Mouse (Mus musculus) v-Abl transformed pro-B cells (cell line): ENCODE data around the gene Ywhae.
"Not testable (repeated sequence)": the region's sequence is repeated elsewhere in the genome, so short reads cannot be mapped to it uniquely, and the experiment has no call there.

ENCODE experiments used
- in situ Hi-C, 2 experiments: fragments of 400-800 bp; cut with MboI; formaldehyde crosslinking; loops; one replicate each; pipeline ENCODE4 v1.15.1; 2025; ENCODE audit not compliant: unreplicated experiment in 2 of 2

Gene Ywhae

DNA sequence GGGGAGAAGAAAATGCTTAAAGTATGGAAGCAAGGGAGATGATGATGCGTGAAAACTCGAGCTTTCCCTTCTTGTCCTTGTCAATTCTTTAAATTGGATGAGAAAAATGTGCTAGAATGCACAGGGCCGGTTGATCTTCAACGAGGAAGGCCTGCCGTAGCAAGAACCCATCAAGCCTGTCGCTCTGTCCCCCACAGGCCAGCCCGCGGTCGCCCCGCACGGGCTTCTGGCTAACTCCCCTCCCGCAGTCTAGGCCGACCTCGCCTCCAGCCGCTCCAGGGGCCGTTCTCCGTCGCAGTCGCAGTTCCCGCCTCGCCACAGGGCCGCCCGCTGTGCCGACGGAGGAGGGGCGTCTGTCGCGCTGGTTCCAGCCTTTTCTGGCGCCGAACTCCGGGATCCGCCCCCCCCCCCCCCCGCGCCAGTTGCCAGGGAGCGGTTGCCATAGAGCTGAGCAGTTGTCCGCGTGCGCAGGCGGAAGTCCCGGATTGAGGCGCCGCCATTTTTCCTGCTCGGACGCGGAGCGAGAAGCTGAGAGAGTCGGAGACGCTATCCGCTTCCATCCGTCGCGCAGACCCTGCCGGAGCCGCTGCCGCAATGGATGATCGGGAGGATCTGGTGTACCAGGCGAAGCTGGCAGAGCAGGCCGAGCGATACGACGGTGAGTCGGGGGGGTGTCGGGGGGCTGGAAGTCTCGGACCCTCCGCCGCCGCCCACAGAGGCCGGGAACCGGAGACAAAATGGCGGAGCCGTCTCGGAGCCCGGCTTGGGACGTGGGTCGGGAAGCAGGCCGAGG is at the start of gene Ywhae:
Gene Ywhae, plus strand, starts transcription at position 436 of the 793 bp plus-strand sequence.
- in situ Hi-C loops = no loop called here

GRCm38 (mm10) chr11:75684462-75684861 is 48.2 kb upstream of the Ywhae start:
- in situ Hi-C loops = no loop called here

DNA sequence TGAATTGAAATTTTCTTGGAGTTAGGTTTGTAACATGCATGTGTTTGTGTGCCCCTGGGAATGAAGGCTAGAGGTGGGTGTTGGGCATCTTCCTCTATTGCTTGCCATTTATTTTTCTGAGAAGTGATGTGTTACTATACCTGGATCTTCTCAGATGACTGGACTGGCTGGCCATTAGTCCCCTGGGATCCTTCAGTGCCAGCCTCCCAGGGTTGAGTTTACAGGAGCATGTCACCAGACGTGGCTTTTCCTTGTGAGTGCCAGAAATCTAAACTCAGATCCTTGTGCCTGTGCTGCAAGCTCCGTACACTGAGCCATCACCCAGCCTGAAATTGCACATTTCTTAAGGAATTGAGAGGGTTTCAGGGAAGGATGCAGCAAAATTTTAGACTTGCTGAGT is 47.7 kb upstream of the Ywhae start:
- in situ Hi-C loops = no loop called here

- in situ Hi-C loops = no loop called here
Observed at GRCm38 (mm10) chr11:75687343-75687993, 45.2 kb upstream of the Ywhae start.

- in situ Hi-C loops = no loop called here
Observed at GRCm38 (mm10) chr11:75688132-75688531, 44.5 kb upstream of the Ywhae start.

GRCm38 (mm10) chr11:75689977-75690376 is 42.7 kb upstream of the Ywhae start:
- in situ Hi-C loops = no loop called here

- in situ Hi-C loops = no loop called here
Observed at GRCm38 (mm10) chr11:75691047-75691446, 41.6 kb upstream of the Ywhae start.

- in situ Hi-C loops = no loop called here
Observed at GRCm38 (mm10) chr11:75693570-75693969, 39.1 kb upstream of the Ywhae start.

DNA sequence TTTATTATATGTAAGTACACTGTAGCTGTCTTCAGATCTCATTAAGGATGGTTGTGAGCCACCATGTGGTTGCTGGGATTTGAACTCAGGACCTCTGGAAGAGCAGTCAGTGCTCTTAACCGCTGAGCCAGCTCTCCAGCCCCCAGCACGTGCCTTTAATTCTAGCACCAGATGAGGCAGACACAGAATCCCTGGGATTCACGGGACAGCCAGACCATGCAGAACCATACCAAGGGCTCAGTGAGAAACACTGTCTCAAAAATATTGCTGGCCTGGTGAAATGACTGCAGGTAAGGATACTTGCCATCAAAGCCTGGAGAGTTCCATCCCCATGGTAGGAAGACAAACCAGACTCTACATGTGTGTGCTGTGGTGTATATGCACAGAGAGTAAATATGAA is 35.2 kb upstream of the Ywhae start:
- in situ Hi-C loops = not testable (repeated sequence)

- in situ Hi-C loops = no loop called here
Observed at GRCm38 (mm10) chr11:75700557-75700956, 32.1 kb upstream of the Ywhae start.

DNA sequence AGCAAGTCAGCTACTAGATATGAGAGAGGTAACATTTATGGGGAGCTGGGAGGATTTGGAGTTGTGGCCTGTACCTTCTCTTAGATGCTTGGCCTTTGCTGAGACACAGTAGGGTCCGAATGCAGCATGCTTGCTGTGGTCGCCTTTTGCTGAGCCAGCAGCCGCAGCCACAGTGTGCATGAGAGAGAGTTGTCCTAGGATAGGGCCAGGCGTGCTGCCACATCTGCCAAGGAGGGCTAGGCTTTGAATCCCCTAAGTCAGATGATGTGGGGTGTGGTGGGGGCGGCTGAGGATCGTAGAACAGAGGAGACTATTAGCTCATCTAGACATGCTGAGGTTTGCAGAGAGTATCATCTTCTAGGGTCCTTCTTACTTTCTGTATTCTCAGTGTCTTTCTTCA is 29.9 kb upstream of the Ywhae start:
- in situ Hi-C loops = no loop called here

GRCm38 (mm10) chr11:75703748-75704147 is 28.9 kb upstream of the Ywhae start:
- in situ Hi-C loops = no loop called here

GRCm38 (mm10) chr11:75713949-75714348 is 18.7 kb upstream of the Ywhae start:
- in situ Hi-C loops = loop anchor here (5.0 to 10.0 kb wide), 4 partner anchors 51 to 453 kb away; no protein-coding TSS in a partner anchor

DNA sequence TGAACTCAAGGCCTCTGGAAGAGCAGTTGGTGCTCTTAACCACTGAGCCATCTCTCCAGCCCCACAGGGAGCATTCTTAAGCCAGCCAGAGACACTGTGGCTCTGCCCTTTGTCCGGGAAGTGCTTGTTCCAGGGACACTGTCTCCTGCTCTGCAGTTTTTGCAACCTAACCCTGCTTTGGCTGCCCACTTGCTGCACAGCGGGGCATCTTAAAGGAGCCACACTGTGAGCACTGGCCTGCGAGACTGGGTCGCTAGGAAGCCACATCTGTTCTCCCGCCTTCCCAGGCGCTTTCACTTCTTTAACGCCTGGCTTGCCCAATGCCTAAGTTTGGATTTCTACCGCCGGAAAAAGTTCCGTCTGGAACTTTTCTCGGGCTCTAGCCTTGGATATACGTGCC is 17.1 kb upstream of the Ywhae start:
- in situ Hi-C loops = loop anchor here (5.0 to 10.0 kb wide), 2 partner anchors 49 to 252 kb away; no protein-coding TSS in a partner anchor

DNA sequence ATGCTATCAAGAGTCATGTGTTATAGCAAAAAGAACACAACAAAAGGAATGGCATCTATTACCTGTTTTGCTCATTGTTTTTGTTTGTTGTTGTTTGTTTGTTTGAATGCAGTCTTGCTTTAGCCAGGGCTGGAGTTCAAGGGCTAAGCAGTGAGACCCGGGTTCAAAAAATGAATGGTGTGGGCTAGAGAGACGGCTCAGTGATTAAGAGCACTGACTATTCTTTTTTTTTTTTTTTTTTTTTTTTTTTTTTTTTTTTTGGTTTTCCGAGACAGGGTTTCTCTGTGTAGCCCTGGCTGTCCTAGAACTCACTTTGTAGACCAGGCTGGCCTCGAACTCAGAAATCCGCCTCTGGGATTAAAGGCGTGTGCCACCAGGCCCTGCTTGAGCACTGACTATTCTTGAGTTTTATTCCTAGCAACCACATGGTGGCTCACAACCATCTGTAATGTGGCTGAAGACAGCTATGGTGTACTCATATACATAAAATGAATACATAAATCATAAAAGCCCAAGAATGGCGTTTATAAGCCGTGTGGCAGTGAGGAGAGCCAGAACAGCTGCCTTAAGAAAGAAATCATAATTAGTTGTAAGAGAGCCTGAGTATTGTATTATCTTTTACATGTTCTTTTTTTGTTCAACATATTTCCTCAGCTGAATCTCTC is 15.9 kb upstream of the Ywhae start:
- in situ Hi-C loops = loop anchor here (5.0 to 10.0 kb wide), 2 partner anchors 48 to 251 kb away; no protein-coding TSS in a partner anchor

- in situ Hi-C loops = no loop called here
Observed at GRCm38 (mm10) chr11:75722339-75722738, 10.3 kb upstream of the Ywhae start.

GRCm38 (mm10) chr11:75727168-75727567 is 5.5 kb upstream of the Ywhae start:
- in situ Hi-C loops = no loop called here

- in situ Hi-C loops = not testable (repeated sequence)
Observed at GRCm38 (mm10) chr11:75727659-75728058, 5.0 kb upstream of the Ywhae start.

DNA sequence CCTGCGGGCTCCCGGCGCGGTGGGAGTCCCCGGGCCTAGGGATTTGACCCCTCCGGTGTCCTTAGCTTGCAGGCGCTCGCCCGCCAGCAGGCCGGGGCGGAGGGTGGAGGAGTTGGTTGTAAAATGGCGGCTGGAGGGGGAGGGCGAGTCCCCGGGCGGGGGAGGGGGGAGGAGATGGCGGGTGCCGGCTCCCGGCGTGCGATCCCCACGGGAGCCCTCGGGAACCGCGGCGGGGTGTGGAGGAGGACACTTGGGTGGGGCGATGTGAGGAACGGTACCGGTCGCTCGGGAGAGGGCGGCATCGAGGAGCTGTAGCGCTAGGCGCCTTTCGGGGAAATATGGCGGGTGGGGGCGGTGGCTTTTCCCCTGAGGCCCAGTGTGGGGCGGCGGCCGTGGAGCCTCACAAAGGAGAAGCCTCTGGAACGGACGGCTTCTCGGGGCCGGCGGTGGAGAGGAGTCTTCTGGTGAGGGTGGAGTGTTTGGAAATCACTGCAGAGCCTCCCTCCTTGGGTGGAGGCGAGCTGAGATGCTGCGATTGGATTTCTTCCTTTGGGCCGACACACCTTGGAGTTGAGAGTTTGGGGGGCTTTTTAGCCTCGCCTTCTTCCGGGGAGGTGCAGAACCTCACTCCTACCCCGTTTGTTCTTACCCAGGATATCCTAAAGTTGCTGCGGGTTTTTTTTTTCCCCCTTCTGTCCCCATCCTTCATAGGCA is 715 bp downstream of the Ywhae start:
- in situ Hi-C loops = no loop called here

DNA sequence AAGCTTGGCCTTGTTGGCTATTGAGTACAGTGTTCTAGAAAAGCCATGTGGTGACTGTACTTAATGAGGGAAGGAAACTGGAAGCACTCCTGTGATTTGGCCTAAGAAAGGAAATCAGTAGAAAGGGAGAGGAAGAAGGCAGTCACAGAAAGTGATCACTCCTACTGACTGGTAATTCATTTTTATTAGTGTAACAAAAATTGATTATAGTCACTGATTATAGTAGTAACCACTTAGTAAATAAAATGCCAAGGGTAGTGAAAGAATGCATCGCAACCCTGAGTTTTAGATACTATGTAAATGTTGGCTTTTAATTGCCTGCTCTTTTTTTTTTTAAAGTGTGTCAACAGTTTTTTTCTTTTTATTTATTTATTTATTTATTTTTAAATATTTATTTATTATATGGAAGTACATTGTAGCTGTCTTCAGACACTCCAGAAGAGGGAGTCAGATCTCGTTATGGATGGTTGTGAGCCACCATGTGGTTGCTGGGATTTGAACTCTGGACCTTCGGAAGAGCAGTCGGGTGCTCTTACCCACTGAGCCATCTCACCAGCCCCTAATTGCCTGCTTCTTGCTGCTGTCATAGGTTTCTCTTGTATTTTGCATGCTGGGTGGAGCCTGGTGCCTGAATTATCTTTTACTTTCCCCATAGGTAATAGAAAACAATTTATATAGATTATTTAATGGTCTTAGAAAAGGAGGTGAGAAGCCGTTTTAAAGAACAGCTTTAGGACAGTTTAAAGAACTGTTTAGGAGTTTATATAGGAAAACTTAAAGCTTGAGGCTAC is 3.0 kb downstream of the Ywhae start:
- in situ Hi-C loops = no loop called here
